ENCODE assay signal across 19 mouse cellular contexts in genomic region chr1:144902987-144903386, GRCm38 (mm10).
DNase-seq lines count a peak whose midpoint lies in the region; ATAC-seq and TF ChIP-seq lines count a peak whose summit lies in the region.
"Had no signal": no experiment of that assay in that cellular context is flagged by ENCODE, and none has a peak within 500 bp of the region (broad histone marks: within the 10 kb centered on the region; RNA-seq: fewer than 3 reads in every experiment).

No protein-coding gene starts in this region.

- no peaks in the 10 kb centered on the region for H3K9me3 ChIP-seq in kidney, postnatal 0 days (replicated peaks; ENCODE audit: low read length)
- H3K9me3 ChIP-seq: limb, embryonic 13.5 days; neural tube, embryonic 13.5 days had no signal

- DNase-seq in frontal cortex, postnatal 14 days (ENCODE audit: low spot score in 2 of 2) = no peak
- peak; percentile 7 for DNase-seq in kidney, postnatal 0 days (ENCODE audit: low spot score)
- DNase-seq in kidney, adult 9 months = no peak
- peak; percentile 23 to 25 for DNase-seq in heart, postnatal 10 days
- no peak for DNase-seq in cerebellum, postnatal 4 days (ENCODE audit: low spot score in 2 of 2)
- DNase-seq in MN1 (ENCODE audit: low spot score) = no peak
- DNase-seq: cerebellum, adult 11 months; kidney, adult 2 months; retina, postnatal 1 day; spleen, adult 18-20 months; thymus, postnatal 25 days had no signal

- peak; percentile 57 for ATAC-seq in frontal cortex, adult (ENCODE audit: low TSS enrichment)
- ATAC-seq in kidney, postnatal 0 days (replicated peaks; ENCODE audit: low FRiP score, low read depth) = no peak
- ATAC-seq: forebrain, embryonic 16.5 days; hindbrain, postnatal 0 days; midbrain, embryonic 16.5 days had no signal

- WGBS in kidney, postnatal 0 days = 56% methylated on average over 3 of the region's 3 CpGs

- no peak overlapping the region for H3K9ac ChIP-seq in kidney, postnatal 0 days (ENCODE audit: low read depth, low read length)
- H3K9ac ChIP-seq: limb, embryonic 13.5 days; neural tube, embryonic 13.5 days had no signal

- no peak overlapping the region for H3K4me3 ChIP-seq in kidney, postnatal 0 days (replicated peaks; ENCODE audit: low read depth, low read length)
- H3K4me3 ChIP-seq in myocyte = no peak overlapping the region
- H3K4me3 ChIP-seq: limb, embryonic 13.5 days; neural tube, embryonic 13.5 days had no signal

- H3K4me2 ChIP-seq in kidney, postnatal 0 days (ENCODE audit: low read length) = no peak overlapping the region
- peak overlapping the region; percentile 34 for H3K4me2 ChIP-seq in myocyte (ENCODE audit: low read depth)
- H3K4me2 ChIP-seq: limb, embryonic 13.5 days; neural tube, embryonic 13.5 days had no signal

- H3K27me3 ChIP-seq in kidney, postnatal 0 days (ENCODE audit: insufficient read depth, low read length) = no peaks in the 10 kb centered on the region
- H3K27me3 ChIP-seq in myocyte (ENCODE audit: control insufficient read depth, insufficient read depth, insufficient read length) = no peaks in the 10 kb centered on the region
- H3K27me3 ChIP-seq: limb, embryonic 13.5 days; neural tube, embryonic 13.5 days had no signal

- H3ac ChIP-seq in myocyte (ENCODE audit: control insufficient read depth, insufficient read length) = no peak overlapping the region

- no peaks in the 10 kb centered on the region for H3K79me2 ChIP-seq in myocyte (ENCODE audit: control insufficient read depth, insufficient read depth)

- TF ChIP-seq CTCF in kidney, postnatal 0 days (IDR thresholded peaks at IDR 0.05; ENCODE audit: low read depth) = no peak

- no peak overlapping the region for H3K27ac ChIP-seq in kidney, postnatal 0 days
- H3K27ac ChIP-seq: hindbrain, postnatal 0 days; limb, embryonic 13.5 days; neural tube, embryonic 13.5 days; stomach, postnatal 0 days had no signal

- intact Hi-C loops in heart, postnatal 10 days (cut with DNase I) = no loop called here

- no peak for TF ChIP-seq POLR2A in myocyte (IDR thresholded peaks at IDR 0.05; ENCODE audit: insufficient read length, low read depth)

- H3K4me1 ChIP-seq in kidney, postnatal 0 days (replicated peaks; ENCODE audit: insufficient read depth, low read length) = no peaks in the 10 kb centered on the region
- H3K4me1 ChIP-seq: limb, embryonic 13.5 days; neural tube, embryonic 13.5 days had no signal

- H3K36me3 ChIP-seq in kidney, postnatal 0 days (ENCODE audit: insufficient read depth, low read length) = no peaks in the 10 kb centered on the region
- no peaks in the 10 kb centered on the region for H3K36me3 ChIP-seq in myocyte (ENCODE audit: control insufficient read depth, insufficient read depth)
- H3K36me3 ChIP-seq: limb, embryonic 13.5 days; neural tube, embryonic 13.5 days had no signal

TF ChIP-seq in myocyte, 11 proteins besides CTCF, POLR2A, EP300 and RAD21:
- peak; percentile 21 to 75 (median 62) for TF ChIP-seq MYOD1 (IDR thresholded peaks at IDR 0.05; ENCODE audit: control insufficient read depth in 1 of 3, insufficient read length in 2 of 3, low read depth in 2 of 3)
- no peak for TF ChIP-seq E2F4 (IDR thresholded peaks at IDR 0.05; ENCODE audit: insufficient read depth)
- no peak for TF ChIP-seq TCF12 (IDR thresholded peaks at IDR 0.05; ENCODE audit: insufficient read depth, poor library complexity, severe bottlenecking)
- TF ChIP-seq MYOG (IDR thresholded peaks at IDR 0.05; ENCODE audit: control insufficient read depth in 1 of 3, insufficient read depth in 1 of 3, insufficient read length in 2 of 3, low read depth in 2 of 3) = peak in 1 of 3 experiments; percentile 58
- TF ChIP-seq CEBPB (IDR thresholded peaks at IDR 0.05; ENCODE audit: insufficient read depth, poor library complexity, severe bottlenecking) = no peak
TF ChIP-seq in myocyte: peak in this region for 2.

Comparison
In these comparisons a context has a peak if more than half of its experiments do, and no peak if none do; other contexts are left out.
1. DNase-seq: peak in kidney, postnatal 0 days (single experiment) and heart, postnatal 10 days (2 of 2); none in frontal cortex, postnatal 14 days (0 of 2), kidney, adult 9 months (single experiment), cerebellum, postnatal 4 days (0 of 2) and MN1 (single experiment).